Mouse (Mus musculus) heart, postnatal 36 days (tissue): Measurements from ENCODE around the gene Rnf213. TPM values are rescaled to one million over a fixed set of nuclear protein-coding genes. Genes with fewer than 3 reads are reported as not detected.

Experiments used
- DNase-seq, 2 experiments: peaks; one replicate each; pipeline ENCODE4 v3.0.0; 2021 to 2022
- intact Hi-C: fragments of 180-260 bp; cut with DNase I; formaldehyde crosslinking; loops from one replicate; pipeline ENCODE4 v1.15.1; 2025
- total RNA-seq, 2 experiments: library from RNA; stranded (reverse); gene quantifications; 2 replicates each; pipeline ENCODE4 v1.2.3; 2021

Rnf213 gene
- total RNA-seq, 2 experiments from 2014 or later: 15.1 to 20.1 TPM

GRCm38 (mm10) chr11:119432706-119433105 is 39.8 kb downstream of the Rnf213 start:
- intact Hi-C loops: no loop called here
- no peak for DNase-seq

- intact Hi-C loops: no loop called here
- no peak for DNase-seq
These were observed 41.4 kb downstream of the Rnf213 start for GRCm38 (mm10) chr11:119434316-119434715.

GRCm38 (mm10) chr11:119435880-119436872 is 43.3 kb downstream of the Rnf213 start:
- no peak for DNase-seq
- intact Hi-C loops: no loop called here

- DNase-seq: no peak
- intact Hi-C loops: no loop called here
These were observed 45.9 kb downstream of the Rnf213 start for GRCm38 (mm10) chr11:119438776-119439175.

GRCm38 (mm10) chr11:119442199-119442598 is 49.3 kb downstream of the Rnf213 start:
- intact Hi-C loops: no loop called here
- no peak for DNase-seq

- no peak for DNase-seq
- intact Hi-C loops: no loop called here
These were observed 50.5 kb downstream of the Rnf213 start for GRCm38 (mm10) chr11:119443442-119443841.

- intact Hi-C loops: no loop called here
- no peak for DNase-seq
These were observed 63.2 kb downstream of the Rnf213 start for GRCm38 (mm10) chr11:119456097-119456496.

GRCm38 (mm10) chr11:119477876-119478275 is 85.0 kb downstream of the Rnf213 start:
- DNase-seq: no peak
- intact Hi-C loops: no loop called here

- intact Hi-C loops: loop anchor here (5.0 kb wide), 2 partner anchors 111 to 154 kb away; partner anchors contain the start of gene Rptor
- DNase-seq: peak; percentile 99 to 100
These were observed 98.2 kb downstream of the Rnf213 start, which contains the start of gene Endov for GRCm38 (mm10) chr11:119490861-119491689. Gene Endov, plus strand, starts transcription at chr11:119491347.

- intact Hi-C loops: loop anchor here (5.0 kb wide), 2 partner anchors 111 to 154 kb away; partner anchors contain the start of gene Rptor
- no peak for DNase-seq
These were observed 98.8 kb downstream of the Rnf213 start for GRCm38 (mm10) chr11:119491690-119492087.

- intact Hi-C loops: loop anchor here (5.0 kb wide), 2 partner anchors 109 to 156 kb away; partner anchors contain the start of gene Rptor
- DNase-seq: no peak
These were observed 99.9 kb downstream of the Rnf213 start for GRCm38 (mm10) chr11:119492830-119493229.

- intact Hi-C loops: loop anchor here (5.0 kb wide), 2 partner anchors 109 to 156 kb away; partner anchors contain the start of gene Rptor
These were observed 100.6 kb downstream of the Rnf213 start for GRCm38 (mm10) chr11:119493516-119493915.

GRCm38 (mm10) chr11:119496147-119496546 is 103.2 kb downstream of the Rnf213 start:
- intact Hi-C loops: no loop called here
- DNase-seq: no peak

More at GRCm38 (mm10) chr11:119493516-119493915, 100.6 kb downstream of the Rnf213 start:
- DNase-seq: no peak

- no peak for DNase-seq
- intact Hi-C loops: no loop called here
These were observed 104.6 kb downstream of the Rnf213 start for GRCm38 (mm10) chr11:119497451-119497850.

GRCm38 (mm10) chr11:119499297-119499696 is 106.4 kb downstream of the Rnf213 start:
- intact Hi-C loops: no loop called here

GRCm38 (mm10) chr11:119500011-119500410 is 107.1 kb downstream of the Rnf213 start:
- DNase-seq: no peak
- intact Hi-C loops: loop anchor here (5.0 kb wide), 3 partner anchors 282 to 492 kb away; no protein-coding TSS in a partner anchor

More at GRCm38 (mm10) chr11:119499297-119499696, 106.4 kb downstream of the Rnf213 start:
- no peak for DNase-seq

GRCm38 (mm10) chr11:119503675-119504074 is 110.8 kb downstream of the Rnf213 start:
- intact Hi-C loops: loop anchor here (1.0 to 5.0 kb wide), 5 partner anchors 115 to 489 kb away; no protein-coding TSS in a partner anchor
- DNase-seq: peak; percentile 74 to 80

- intact Hi-C loops: no loop called here
- DNase-seq: no peak
These were observed 113.5 kb downstream of the Rnf213 start for GRCm38 (mm10) chr11:119506386-119506785.

GRCm38 (mm10) chr11:119507772-119508171 is 114.9 kb downstream of the Rnf213 start:
- DNase-seq: no peak
- intact Hi-C loops: no loop called here

- intact Hi-C loops: no loop called here
- no peak for DNase-seq
These were observed 116.4 kb downstream of the Rnf213 start for GRCm38 (mm10) chr11:119509165-119509776.
